Comparison of ENCODE assay signal across 8 mouse cellular contexts in genomic region chr7:80134454-80135172, GRCm38 (mm10). TPM values are rescaled to one million over a fixed set of nuclear protein-coding genes. Genes with fewer than 3 reads are reported as not detected.
DNase-seq lines count a peak whose midpoint lies in the region; ATAC-seq and TF ChIP-seq lines count a peak whose summit lies in the region.

No protein-coding gene starts in this region.

- H3K9ac ChIP-seq in neural tube, embryonic 13.5 days = no peak overlapping the region; the same call in 1 of the 2 replicates
- no peak overlapping the region for H3K9ac ChIP-seq in forebrain, embryonic 15.5 days (replicated peaks)
- 0 out of 2 replicates have a peak overlapping the region, but pooled peaks have one; percentile 25 for H3K9ac ChIP-seq in heart, postnatal 0 days (replicated peaks; ENCODE audit: low read depth, low read length)
- no peak overlapping the region for H3K9ac ChIP-seq in lung, postnatal 0 days (replicated peaks; ENCODE audit: low read depth)
- H3K9ac ChIP-seq in stomach, embryonic 15.5 days = no peak overlapping the region

- peaks cover 5% of the 10 kb centered on the region for H3K9me3 ChIP-seq in neural tube, embryonic 13.5 days
- peaks cover 2% of the 10 kb centered on the region; the same call in 1 of the 2 replicates for H3K9me3 ChIP-seq in forebrain, embryonic 15.5 days
- peaks cover 11% of the 10 kb centered on the region for H3K9me3 ChIP-seq in heart, postnatal 0 days (replicated peaks; ENCODE audit: control insufficient read depth, low read length)
- H3K9me3 ChIP-seq in lung, postnatal 0 days (ENCODE audit: low read length) = 0 out of 2 replicates have a peak, but pooled peaks cover 3% of the 10 kb centered on the region
- no peaks in the 10 kb centered on the region for H3K9me3 ChIP-seq in stomach, embryonic 15.5 days

- peak; percentile 70 for ATAC-seq in neural tube, embryonic 13.5 days (ENCODE audit: low read depth)
- peak; percentile 84 for ATAC-seq in forebrain, embryonic 15.5 days (replicated peaks)
- ATAC-seq in heart, postnatal 0 days (ENCODE audit: insufficient read depth, low read depth) = peak; percentile 51
- peak; percentile 84 for ATAC-seq in lung, postnatal 0 days
- peak; percentile 51; the same call in 1 of the 2 replicates for ATAC-seq in stomach, embryonic 15.5 days (ENCODE audit: insufficient read depth, low FRiP score, low read depth)

- peaks cover 15% of the 10 kb centered on the region for H3K4me1 ChIP-seq in neural tube, embryonic 13.5 days (replicated peaks)
- H3K4me1 ChIP-seq in forebrain, embryonic 15.5 days = peaks cover 16% of the 10 kb centered on the region
- peaks cover 18% of the 10 kb centered on the region for H3K4me1 ChIP-seq in heart, postnatal 0 days (ENCODE audit: control insufficient read depth, insufficient read depth)
- H3K4me1 ChIP-seq in lung, postnatal 0 days (ENCODE audit: insufficient read depth, low read depth, low read length) = peaks cover 7% of the 10 kb centered on the region; the same call in 1 of the 2 replicates
- peaks cover 5% of the 10 kb centered on the region; the same call in 1 of the 2 replicates for H3K4me1 ChIP-seq in stomach, embryonic 15.5 days

- H3K27me3 ChIP-seq in neural tube, embryonic 13.5 days = no peaks in the 10 kb centered on the region
- H3K27me3 ChIP-seq in forebrain, embryonic 15.5 days = no peaks in the 10 kb centered on the region
- H3K27me3 ChIP-seq in heart, postnatal 0 days (ENCODE audit: control insufficient read depth, insufficient read depth, low read length) = no peaks in the 10 kb centered on the region
- no peaks in the 10 kb centered on the region for H3K27me3 ChIP-seq in lung, postnatal 0 days (replicated peaks; ENCODE audit: insufficient read depth, low read length)
- no peaks in the 10 kb centered on the region for H3K27me3 ChIP-seq in stomach, embryonic 15.5 days (replicated peaks)

- peak; percentile 93 for TF ChIP-seq EP300 in heart, postnatal 0 days (IDR thresholded peaks at IDR 0.05; ENCODE audit: low read depth)
- TF ChIP-seq EP300 in lung, postnatal 0 days (IDR thresholded peaks at IDR 0.05) = peak; percentile 94

- no peak overlapping the region for H3K4me3 ChIP-seq in neural tube, embryonic 13.5 days
- no peak overlapping the region for H3K4me3 ChIP-seq in forebrain, embryonic 15.5 days
- no peak overlapping the region for H3K4me3 ChIP-seq in heart, postnatal 0 days (ENCODE audit: low read depth, low read length)
- H3K4me3 ChIP-seq in lung, postnatal 0 days (ENCODE audit: low read depth, low read length) = no peak overlapping the region
- no peak overlapping the region for H3K4me3 ChIP-seq in stomach, embryonic 15.5 days (replicated peaks)

- WGBS in neural tube, embryonic 13.5 days = 43% methylated on average over 8 of the region's 8 CpGs
- WGBS in forebrain, embryonic 15.5 days = 28% methylated on average over 8 of the region's 8 CpGs
- 8% methylated on average over 8 of the region's 8 CpGs for WGBS in heart, postnatal 0 days
- 9% methylated on average over 8 of the region's 8 CpGs for WGBS in lung, postnatal 0 days
- 34% methylated on average over 8 of the region's 8 CpGs for WGBS in stomach, embryonic 15.5 days

- no peak for DNase-seq in neural tube, embryonic 10.5 days (ENCODE audit: extremely low spot score, low spot score)
- DNase-seq in heart, postnatal 0 days (ENCODE audit: low spot score) = peak; percentile 87
- DNase-seq in layer of hippocampus, postnatal 10 days (ENCODE audit: low spot score in 2 of 2) = peak; percentile 82 to 86
- peak; percentile 94 for DNase-seq in lung, postnatal 0 days (ENCODE audit: low spot score)
- DNase-seq in spleen, adult 12 weeks (ENCODE audit: low spot score) = no peak

- no peaks in the 10 kb centered on the region for H3K36me3 ChIP-seq in neural tube, embryonic 13.5 days
- H3K36me3 ChIP-seq in forebrain, embryonic 15.5 days = no peaks in the 10 kb centered on the region
- no peaks in the 10 kb centered on the region for H3K36me3 ChIP-seq in heart, postnatal 0 days (replicated peaks; ENCODE audit: control insufficient read depth, insufficient read depth, low read length)
- H3K36me3 ChIP-seq in lung, postnatal 0 days (ENCODE audit: insufficient read depth, low read length) = no peaks in the 10 kb centered on the region
- H3K36me3 ChIP-seq in stomach, embryonic 15.5 days = no peaks in the 10 kb centered on the region

- TF ChIP-seq CTCF in heart, postnatal 0 days (IDR thresholded peaks at IDR 0.05; ENCODE audit: low read depth) = no peak
- no peak for TF ChIP-seq CTCF in lung, postnatal 0 days (IDR thresholded peaks at IDR 0.05)

- H3K4me2 ChIP-seq in neural tube, embryonic 13.5 days = no peak overlapping the region
- H3K4me2 ChIP-seq in forebrain, embryonic 15.5 days (replicated peaks) = no peak overlapping the region
- peak overlapping the region; percentile 2; the same call in 1 of the 2 replicates for H3K4me2 ChIP-seq in heart, postnatal 0 days (ENCODE audit: low read depth, low read length)
- H3K4me2 ChIP-seq in lung, postnatal 0 days (replicated peaks; ENCODE audit: low read depth, low read length) = no peak overlapping the region
- no peak overlapping the region for H3K4me2 ChIP-seq in stomach, embryonic 15.5 days

- peak overlapping the region; percentile 59 for H3K27ac ChIP-seq in neural tube, embryonic 13.5 days (replicated peaks)
- H3K27ac ChIP-seq in forebrain, embryonic 15.5 days (replicated peaks) = peak overlapping the region; percentile 75
- H3K27ac ChIP-seq in heart, postnatal 0 days (ENCODE audit: low read depth) = peak overlapping the region; percentile 94
- peak overlapping the region; percentile 82 for H3K27ac ChIP-seq in lung, postnatal 0 days (ENCODE audit: low read length)
- H3K27ac ChIP-seq in stomach, embryonic 15.5 days = peak overlapping the region; percentile 63

RNA-seq across cellular contexts. Expression of gene Idh2, which starts 19.4 kb away (rescaled TPM):
- 217 and 273 TPM in 2 replicates for polyA plus RNA-seq in neural tube, embryonic 13.5 days (2015; fragmentation: Nextera tagmentation; extraction: Ambion mirVana)
- polyA plus RNA-seq in forebrain, embryonic 15.5 days (2015; fragmentation: Nextera tagmentation; extraction: Ambion mirVana) = 299 and 300 TPM in 2 replicates
- total RNA-seq in heart, postnatal 0 days (2014; rRNA removed; ENCODE audit: low replicate concordance) = 3,422 and 3,660 TPM in 2 replicates
- polyA plus RNA-seq in heart, postnatal 0 days (2015; fragmentation: Nextera tagmentation; extraction: Ambion mirVana) = 2,757 and 2,826 TPM in 2 replicates
- 10 to 100 TPM; 60.9 to 67.7 TPM for total RNA-seq in layer of hippocampus, postnatal 10 days (2021)
- 296 and 298 TPM in 2 replicates for polyA plus RNA-seq in lung, postnatal 0 days (2015; fragmentation: Nextera tagmentation; extraction: Ambion mirVana)
- 595 and 631 TPM in 2 replicates for polyA plus RNA-seq in stomach, embryonic 15.5 days (2015; fragmentation: Nextera tagmentation; extraction: Ambion mirVana)

RNA-seq across cellular contexts. Expression of gene Sema4b, which starts 52.0 kb away (rescaled TPM):
- polyA plus RNA-seq in neural tube, embryonic 13.5 days (2015; fragmentation: Nextera tagmentation; extraction: Ambion mirVana) = 22.1 and 23.2 TPM in 2 replicates
- polyA plus RNA-seq in forebrain, embryonic 15.5 days (2015; fragmentation: Nextera tagmentation; extraction: Ambion mirVana) = 22.7 and 24.7 TPM in 2 replicates
- 17.5 and 24.2 TPM in 2 replicates for total RNA-seq in heart, postnatal 0 days (2014; rRNA removed; ENCODE audit: low replicate concordance)
- polyA plus RNA-seq in heart, postnatal 0 days (2015; fragmentation: Nextera tagmentation; extraction: Ambion mirVana) = 10.5 and 11.7 TPM in 2 replicates
- total RNA-seq in layer of hippocampus, postnatal 10 days (2021) = 10 to 100 TPM; 30.4 to 30.7 TPM
- polyA plus RNA-seq in lung, postnatal 0 days (2015; fragmentation: Nextera tagmentation; extraction: Ambion mirVana) = 11.6 and 11.8 TPM in 2 replicates
- 22.1 and 23.8 TPM in 2 replicates for polyA plus RNA-seq in stomach, embryonic 15.5 days (2015; fragmentation: Nextera tagmentation; extraction: Ambion mirVana)

Comparison
In these comparisons a context has a peak if more than half of its experiments do, and no peak if none do; other contexts are left out.
1. DNase-seq: peak in heart, postnatal 0 days (single experiment), layer of hippocampus, postnatal 10 days (2 of 2) and lung, postnatal 0 days (single experiment); none in neural tube, embryonic 10.5 days (single experiment) and spleen, adult 12 weeks (single experiment).
2. Peak in every context shown above with its lines, with median percentiles within 50 percentile points of each other: ATAC-seq and H3K27ac ChIP-seq.